Mouse (Mus musculus): Measurements from ENCODE around the gene Tmc8. TPM values are rescaled to one million over a fixed set of nuclear protein-coding genes. Genes with fewer than 3 reads are reported as not detected.
"Not testable (repeated sequence)": the region's sequence is repeated elsewhere in the genome, so short reads cannot be mapped to it uniquely, and the experiment has no call there.

The Tmc8 gene
- total RNA-seq, 1 experiment from 2014 or later, result 1.5 TPM

DNA sequence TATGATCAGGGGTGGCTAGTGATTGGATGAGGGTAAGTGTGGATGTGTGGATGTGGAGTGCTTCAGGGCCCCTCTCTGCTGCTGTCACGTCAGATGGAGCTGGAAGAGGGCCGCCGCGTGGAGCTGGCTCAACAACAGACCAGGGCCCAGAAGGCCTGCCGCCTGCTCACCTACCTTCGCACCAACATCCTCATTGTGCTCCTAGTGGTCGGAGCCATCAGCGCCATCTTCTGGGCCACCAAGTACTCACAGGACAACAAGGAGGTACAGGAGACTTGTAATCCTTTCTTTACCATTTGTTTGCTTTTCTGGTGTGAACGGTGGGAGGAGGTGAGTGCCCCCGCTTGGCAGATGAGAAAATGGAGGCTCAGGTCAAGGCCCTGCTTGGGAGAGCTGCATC, 4.4 kb downstream of the Tmc8 start:
- peak; percentile 41 to 47; a peak in 1 of 4 replicates for ATAC-seq (replicated peaks in 1 of 2; ENCODE audit: insufficient read depth in 1 of 2, low FRiP score in 2 of 2, low TSS enrichment in 1 of 2, low read depth in 1 of 2, poor library complexity in 2 of 2, severe bottlenecking in 2 of 2)

DNA sequence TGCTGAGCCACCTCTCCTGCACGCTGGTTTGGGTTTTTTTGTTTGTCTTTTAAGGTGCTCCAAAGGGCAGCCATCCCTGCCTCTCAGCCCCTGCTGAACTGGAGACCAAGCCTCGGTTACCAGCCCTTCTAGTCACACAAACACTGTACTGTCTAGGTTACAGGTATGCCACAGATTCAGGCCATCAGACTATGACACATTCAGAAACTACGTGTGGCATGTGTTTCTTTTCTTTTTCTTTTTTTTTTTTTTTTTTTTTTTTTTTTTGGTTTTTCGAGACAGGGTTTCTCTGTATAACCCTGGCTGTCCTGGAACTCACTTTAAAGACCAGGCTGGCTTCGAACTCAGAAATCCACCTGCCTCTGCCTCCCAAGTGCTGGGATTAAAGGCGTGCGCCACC, 6.6 kb downstream of the Tmc8 start:
- ATAC-seq (replicated peaks in 1 of 2; ENCODE audit: insufficient read depth in 1 of 2, low FRiP score in 2 of 2, low TSS enrichment in 1 of 2, low read depth in 1 of 2, poor library complexity in 2 of 2, severe bottlenecking in 2 of 2), result not testable (repeated sequence)

DNA sequence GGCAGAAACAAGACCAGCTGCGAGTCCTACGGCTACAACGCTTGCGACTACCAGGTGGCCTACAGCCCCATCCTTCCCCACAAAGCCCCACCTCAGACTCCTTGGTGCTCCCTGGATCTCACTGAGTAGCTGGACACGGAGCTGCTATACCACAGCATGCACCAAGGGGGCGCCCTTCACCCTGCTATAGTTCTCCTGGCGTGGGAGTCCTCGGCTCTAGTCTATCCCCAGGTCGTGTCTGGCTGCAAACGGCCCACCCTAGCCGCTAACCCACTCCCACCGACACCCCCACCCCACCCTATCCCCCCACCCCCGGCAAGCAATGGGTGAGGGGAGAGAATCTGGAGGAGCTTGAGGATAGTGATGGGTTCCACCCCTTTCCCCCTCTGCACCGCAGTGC, 8.4 kb downstream of the Tmc8 start:
- ATAC-seq (replicated peaks in 1 of 2; ENCODE audit: insufficient read depth in 1 of 2, low FRiP score in 2 of 2, low TSS enrichment in 1 of 2, low read depth in 1 of 2, poor library complexity in 2 of 2, severe bottlenecking in 2 of 2), result peak; percentile 51 to 55; a peak in 2 of 4 replicates

DNA sequence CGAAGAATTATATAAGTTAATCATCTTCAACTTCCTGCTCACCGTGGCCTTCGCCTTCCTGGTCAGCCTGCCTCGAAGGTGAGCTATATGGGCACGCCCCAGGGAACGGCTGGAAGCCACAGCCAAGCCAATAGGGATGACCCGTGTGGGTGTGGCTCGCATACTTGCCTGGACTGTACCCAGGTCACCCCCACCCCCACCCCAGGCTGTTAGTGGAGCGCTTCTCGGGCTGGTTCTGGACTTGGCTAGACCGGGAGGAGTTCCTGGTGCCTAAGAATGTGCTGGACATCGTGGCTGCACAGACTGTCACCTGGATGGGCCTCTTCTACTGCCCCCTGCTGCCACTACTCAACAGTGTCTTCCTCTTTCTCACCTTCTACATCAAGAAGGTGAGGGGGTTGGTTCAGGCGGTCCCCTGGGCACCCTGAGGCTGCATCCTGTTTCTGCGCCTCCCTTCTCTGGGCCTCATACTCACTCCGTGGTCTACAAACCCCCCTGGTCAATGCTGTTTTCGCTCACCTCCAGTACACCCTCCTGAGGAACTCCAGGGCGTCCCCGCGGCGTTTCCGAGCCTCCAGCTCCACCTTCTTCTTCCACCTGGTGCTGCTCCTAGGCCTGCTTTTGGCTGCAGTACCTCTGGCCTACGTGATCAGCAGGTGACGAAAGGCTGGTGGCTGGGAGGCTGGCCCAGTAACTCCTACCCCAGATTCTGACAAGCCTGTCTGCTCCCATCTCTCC, 9.0 kb downstream of the Tmc8 start:
- ATAC-seq (replicated peaks in 1 of 2; ENCODE audit: insufficient read depth in 1 of 2, low FRiP score in 2 of 2, low TSS enrichment in 1 of 2, low read depth in 1 of 2, poor library complexity in 2 of 2, severe bottlenecking in 2 of 2), result no peak

DNA sequence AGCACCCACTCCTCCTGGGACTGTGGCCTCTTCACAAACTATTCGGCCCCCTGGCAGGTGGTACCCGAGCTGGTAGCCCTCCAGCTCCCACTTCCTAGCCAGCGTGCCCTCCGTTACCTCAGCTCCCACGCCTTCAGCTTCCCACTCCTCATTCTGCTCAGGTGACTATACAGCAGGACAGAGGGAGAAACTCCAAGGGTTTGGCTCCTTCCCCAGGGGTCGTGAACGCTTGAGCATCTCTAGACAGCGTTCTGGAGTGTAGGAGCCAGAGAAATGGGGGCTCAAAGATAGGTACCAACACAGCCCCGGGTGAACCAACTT, 9.5 kb downstream of the Tmc8 start:
- no peak for ATAC-seq (replicated peaks in 1 of 2; ENCODE audit: insufficient read depth in 1 of 2, low FRiP score in 2 of 2, low TSS enrichment in 1 of 2, low read depth in 1 of 2, poor library complexity in 2 of 2, severe bottlenecking in 2 of 2)

DNA sequence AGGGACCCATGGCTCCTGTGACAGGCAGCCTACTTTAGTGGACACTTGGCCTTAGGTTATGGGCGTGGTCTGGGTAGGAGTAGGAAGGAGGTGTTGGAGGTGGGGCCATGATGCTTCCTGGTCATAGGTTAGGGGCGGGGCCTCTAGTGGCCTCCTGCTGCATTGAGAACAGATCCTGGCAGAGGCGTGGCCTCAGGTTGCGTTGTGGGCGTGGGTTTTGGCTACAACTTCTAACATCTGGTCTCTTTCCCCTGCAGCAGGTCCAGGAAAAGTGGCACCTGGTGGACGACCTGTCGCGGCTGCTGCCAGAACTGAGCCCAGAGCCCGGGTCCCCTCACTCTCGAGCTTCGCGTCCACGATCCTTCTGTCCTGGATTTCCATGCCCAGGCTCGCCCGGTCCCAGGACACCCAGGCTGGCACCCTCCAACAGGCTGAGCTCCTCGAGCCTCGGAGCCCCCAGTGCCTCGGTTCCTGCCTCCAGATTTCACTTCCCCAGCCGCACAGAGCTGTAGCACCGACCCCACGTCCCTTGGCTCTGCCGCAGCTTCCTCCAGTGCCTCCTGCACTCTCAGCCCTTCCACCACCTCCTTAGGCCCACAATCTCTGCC, 10.5 kb downstream of the Tmc8 start:
- ATAC-seq (replicated peaks in 1 of 2; ENCODE audit: insufficient read depth in 1 of 2, low FRiP score in 2 of 2, low TSS enrichment in 1 of 2, low read depth in 1 of 2, poor library complexity in 2 of 2, severe bottlenecking in 2 of 2), result peak; percentile 66 to 85

DNA sequence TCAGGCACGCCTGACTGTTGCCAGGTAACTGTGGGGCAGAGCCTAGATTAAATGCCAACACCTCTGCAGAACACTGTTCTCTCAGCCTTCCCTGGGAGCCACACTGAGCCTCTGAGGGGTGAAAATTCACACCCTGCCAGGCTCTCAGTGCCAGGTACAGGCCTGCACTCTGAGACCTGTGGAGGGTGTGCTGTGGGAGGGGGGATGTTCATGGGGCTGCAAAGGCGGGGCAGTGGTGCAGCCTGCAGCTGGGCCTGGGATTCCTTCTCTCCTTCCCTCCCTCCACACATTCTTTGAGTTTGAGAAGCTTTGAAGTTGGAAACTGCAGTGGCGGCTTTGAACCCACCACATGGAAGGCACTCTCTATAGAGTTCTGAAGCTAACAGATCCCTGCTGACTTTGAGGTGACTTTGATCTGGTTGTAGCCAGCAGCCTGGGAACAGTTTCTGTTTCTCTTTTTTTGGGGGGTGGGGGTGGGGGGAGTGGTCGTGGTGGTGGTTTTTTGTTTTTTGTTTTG, 12.2 kb downstream of the Tmc8 start:
- no peak for ATAC-seq (replicated peaks in 1 of 2; ENCODE audit: insufficient read depth in 1 of 2, low FRiP score in 2 of 2, low TSS enrichment in 1 of 2, low read depth in 1 of 2, poor library complexity in 2 of 2, severe bottlenecking in 2 of 2)

DNA sequence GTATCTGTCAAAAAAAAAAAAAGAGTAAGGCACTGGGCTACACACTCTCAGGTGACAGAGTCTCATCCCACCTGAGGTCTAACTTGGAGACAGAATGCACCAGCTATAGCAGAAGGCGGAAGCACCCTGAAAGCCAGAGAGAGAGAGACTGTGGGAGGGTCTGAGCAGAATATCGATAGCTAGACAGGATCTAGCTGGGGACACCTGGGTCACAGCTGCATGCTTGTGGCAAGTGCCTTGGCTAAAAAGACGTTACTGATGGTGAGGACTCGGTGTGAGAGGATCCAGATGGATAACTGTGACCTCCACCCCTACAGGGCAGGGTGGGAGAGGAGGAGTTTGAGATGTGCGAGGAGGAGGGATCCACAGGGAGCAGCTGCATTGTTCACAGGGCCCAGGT, 15.1 kb downstream of the Tmc8 start:
- no peak for ATAC-seq (replicated peaks in 1 of 2; ENCODE audit: insufficient read depth in 1 of 2, low FRiP score in 2 of 2, low TSS enrichment in 1 of 2, low read depth in 1 of 2, poor library complexity in 2 of 2, severe bottlenecking in 2 of 2)

DNA sequence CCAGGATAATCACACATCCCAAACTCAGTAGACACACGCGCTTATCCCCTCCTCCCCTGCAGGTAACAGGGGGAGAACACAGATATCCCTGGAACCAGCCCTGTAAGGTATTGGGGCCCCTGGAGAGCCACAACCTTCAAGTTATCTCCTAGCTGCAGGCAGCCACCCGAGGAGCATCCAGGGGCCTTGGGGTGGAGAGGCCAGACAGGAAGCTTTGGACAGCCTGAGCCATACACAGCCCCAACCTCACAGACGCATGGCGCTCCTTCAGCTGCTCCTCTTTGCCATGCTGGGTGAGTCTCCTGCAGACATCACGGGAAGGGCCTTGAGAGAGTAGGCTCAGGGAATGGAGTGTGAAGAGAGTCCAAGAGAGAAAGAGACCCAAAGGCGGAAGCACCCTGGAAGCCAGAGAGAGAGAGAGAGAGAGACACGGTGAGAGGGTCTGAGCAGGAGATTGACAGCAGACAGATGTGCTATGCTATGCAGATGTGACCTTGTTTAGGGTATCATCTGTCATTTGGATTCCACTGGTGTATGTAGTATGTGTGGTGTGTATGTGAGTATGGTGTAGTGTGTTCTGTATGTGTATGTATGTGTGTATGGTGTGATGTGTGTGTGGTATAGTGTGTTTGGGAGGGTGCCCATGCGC, 15.8 kb downstream of the Tmc8 start, which contains the start of gene 6030468B19Rik:
Gene 6030468B19Rik (plus strand): TSS at position 150 of the 649 bp plus-strand sequence.
- ATAC-seq (replicated peaks in 1 of 2; ENCODE audit: insufficient read depth in 1 of 2, low FRiP score in 2 of 2, low TSS enrichment in 1 of 2, low read depth in 1 of 2, poor library complexity in 2 of 2, severe bottlenecking in 2 of 2), result peak in 1 of 2 experiments; percentile 4; a peak in 1 of 4 replicates

DNA sequence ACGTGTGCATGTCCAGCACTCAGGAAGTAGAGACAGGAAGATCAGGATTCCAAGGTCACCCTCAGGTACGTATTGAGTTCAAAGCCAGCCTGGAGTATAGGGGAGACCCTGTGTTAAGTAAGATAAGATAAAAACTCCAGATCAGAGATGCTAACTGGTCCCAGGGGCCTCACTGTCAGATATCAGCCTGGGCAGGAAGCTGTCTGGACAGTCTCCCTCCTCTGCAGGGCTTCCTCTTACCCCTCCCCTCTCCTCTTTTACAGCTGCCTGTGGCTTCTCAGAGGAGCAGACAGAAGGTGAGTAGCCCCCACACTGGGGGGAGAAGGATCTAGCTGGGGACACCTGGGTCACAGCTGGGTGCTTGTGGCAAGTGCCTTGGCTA, 16.3 kb downstream of the Tmc8 start:
- peak; percentile 40 to 43; a peak in 2 of 4 replicates for ATAC-seq (replicated peaks in 1 of 2; ENCODE audit: insufficient read depth in 1 of 2, low FRiP score in 2 of 2, low TSS enrichment in 1 of 2, low read depth in 1 of 2, poor library complexity in 2 of 2, severe bottlenecking in 2 of 2)

DNA sequence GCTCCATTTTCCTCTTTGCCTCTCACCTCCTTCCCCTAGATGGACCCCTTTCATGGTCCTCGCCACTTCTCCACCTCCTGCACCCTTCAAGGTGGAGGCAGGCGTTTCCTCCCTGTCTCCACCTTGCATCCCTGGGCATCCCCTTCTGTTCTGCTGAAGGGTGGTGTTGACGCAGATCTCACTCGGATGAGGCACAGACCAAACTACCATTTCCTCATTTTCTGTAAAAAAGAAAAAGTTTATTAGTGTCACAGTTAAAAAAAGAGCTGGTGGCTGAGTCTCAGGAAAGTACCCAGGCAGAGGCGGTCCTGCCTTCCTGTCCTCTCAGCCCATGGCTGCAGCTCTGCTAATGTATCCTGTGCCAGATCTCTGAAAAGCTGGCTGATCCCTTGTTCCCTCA, 17.3 kb downstream of the Tmc8 start:
- ATAC-seq (replicated peaks in 1 of 2; ENCODE audit: insufficient read depth in 1 of 2, low FRiP score in 2 of 2, low TSS enrichment in 1 of 2, low read depth in 1 of 2, poor library complexity in 2 of 2, severe bottlenecking in 2 of 2), result peak; percentile 63 to 70

DNA sequence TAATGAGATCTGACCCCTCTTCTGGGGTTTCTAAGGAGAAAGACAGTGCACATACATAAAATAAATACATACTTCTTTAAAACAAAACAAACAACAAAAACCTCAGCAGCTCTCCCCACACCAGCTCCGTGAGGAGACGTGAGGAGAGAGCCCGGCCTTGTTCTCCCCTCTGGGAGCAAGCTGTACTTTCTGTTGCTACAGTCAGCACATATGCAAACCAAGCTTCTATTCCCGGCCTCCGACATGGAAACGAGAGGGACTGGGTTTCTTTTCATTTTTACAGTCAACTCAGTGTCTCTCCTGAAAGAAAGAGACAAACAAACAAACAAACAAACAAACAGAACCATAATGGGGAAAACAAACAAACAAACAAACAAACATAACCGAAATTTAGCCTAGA, 18.2 kb downstream of the Tmc8 start:
- no peak for ATAC-seq (replicated peaks in 1 of 2; ENCODE audit: insufficient read depth in 1 of 2, low FRiP score in 2 of 2, low TSS enrichment in 1 of 2, low read depth in 1 of 2, poor library complexity in 2 of 2, severe bottlenecking in 2 of 2)

DNA sequence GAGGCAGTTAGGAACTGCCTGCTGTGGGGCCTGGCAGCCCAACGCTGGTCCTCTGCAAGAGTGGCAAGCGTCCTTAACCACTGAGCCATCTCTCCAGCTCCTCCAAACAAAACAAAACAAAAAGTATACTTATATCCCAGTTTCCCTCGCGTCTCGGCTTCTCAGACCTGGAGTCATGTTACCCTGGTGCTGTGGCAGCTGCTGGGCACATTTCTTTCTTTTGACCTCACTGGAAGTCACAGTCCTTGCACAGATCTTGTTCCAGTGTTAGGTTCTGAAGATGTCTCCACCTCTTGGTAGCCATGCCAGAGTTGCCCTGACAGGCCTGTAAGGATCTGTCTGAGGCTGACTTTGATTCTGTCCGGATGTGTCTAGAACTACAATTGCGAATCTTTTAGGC, 19.8 kb downstream of the Tmc8 start:
- ATAC-seq (replicated peaks in 1 of 2; ENCODE audit: insufficient read depth in 1 of 2, low FRiP score in 2 of 2, low TSS enrichment in 1 of 2, low read depth in 1 of 2, poor library complexity in 2 of 2, severe bottlenecking in 2 of 2), result no peak

DNA sequence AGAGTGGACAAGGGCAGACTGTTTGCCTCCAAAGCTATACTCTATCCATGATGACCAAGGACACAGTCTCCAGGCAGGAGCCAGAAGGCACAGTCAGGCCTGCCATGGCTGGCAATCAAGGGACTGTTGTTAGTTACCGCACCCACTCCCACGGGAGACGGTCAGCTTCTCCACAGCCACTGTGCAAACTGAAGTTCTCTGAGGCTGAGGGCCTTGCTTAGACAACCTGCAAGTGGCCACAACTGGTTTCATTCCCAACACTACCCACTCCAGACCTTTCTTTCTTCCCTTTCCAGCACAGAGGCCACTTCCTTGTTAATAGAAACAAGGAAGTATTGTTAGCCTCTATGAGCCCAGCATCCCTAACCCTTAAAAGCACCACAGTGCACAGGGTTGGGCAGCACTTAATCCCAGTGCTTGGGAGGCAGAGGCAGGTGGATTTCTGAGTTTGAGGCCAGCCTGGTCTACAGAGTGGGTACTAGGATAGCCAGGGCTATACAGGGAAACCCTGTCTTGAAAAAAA, 21.4 kb downstream of the Tmc8 start:
- no peak for ATAC-seq (replicated peaks in 1 of 2; ENCODE audit: insufficient read depth in 1 of 2, low FRiP score in 2 of 2, low TSS enrichment in 1 of 2, low read depth in 1 of 2, poor library complexity in 2 of 2, severe bottlenecking in 2 of 2)

DNA sequence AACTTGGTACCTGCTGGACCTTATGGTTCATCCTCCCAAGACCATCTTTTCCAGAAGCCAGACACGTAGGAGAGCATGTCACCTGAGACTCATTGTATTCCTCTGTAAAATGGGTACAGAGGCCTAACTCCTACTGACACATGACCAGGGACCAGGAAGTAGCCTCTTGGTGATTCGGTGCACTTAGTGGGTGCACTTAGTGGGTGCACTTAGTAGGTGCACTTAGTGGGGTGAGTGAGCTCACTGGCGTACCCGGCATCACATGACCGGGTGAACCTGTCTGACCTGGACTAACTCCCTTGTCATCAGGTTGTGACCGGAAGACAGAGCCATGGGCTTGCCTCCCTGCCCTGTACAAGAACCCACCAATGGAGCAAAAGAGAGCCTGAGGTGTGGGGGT, 24.9 kb downstream of the Tmc8 start:
- ATAC-seq (replicated peaks in 1 of 2; ENCODE audit: insufficient read depth in 1 of 2, low FRiP score in 2 of 2, low TSS enrichment in 1 of 2, low read depth in 1 of 2, poor library complexity in 2 of 2, severe bottlenecking in 2 of 2), result no peak

DNA sequence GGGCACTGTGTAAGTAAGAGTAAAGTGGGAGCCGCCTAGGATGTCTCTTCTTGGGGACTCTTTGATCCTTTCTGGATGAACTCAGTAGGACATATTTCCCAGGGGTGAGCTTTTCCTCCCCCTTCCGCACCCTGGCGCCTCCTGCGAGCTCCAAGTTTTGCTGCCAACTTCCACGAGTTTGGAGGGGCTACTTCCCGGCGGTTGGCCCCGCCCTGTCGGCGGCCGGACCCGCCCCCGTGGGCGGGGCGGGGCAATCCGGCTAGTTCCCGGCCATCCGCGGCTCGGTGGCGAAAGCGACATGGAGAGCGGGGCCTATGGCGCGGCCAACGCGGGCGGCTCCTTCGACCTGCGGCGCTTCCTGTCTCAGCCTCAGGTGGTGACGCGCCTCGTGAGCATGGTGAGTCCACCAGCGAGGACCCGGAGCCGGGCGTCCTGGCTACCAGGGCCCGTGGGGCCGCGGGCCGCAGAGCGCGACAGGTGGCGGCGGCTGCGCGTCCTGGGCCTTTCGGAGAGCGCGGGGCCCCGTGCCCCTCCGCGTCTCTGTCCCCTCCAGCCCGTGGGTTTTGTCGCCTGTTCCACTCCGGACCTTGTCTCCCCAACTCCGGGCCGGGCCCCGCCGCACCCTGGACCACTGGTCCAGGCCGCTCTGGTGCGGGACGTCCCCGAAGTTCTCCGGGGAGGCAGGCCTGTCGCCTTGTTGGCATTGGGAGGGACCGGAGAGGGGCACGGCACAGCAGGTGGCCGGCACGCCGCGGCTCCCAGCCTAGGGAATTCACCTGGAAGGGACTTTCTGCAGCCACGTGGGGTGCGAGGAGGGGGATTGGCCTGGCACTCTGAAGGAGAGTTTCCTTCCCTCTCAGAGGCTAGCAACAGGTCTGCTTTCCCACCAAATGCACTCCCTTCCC, 27.8 kb downstream of the Tmc8 start, which contains the start of the genes Gm20708 and Syngr2:
Gene Gm20708 (plus strand): TSS at position 262 of the 905 bp plus-strand sequence.
Gene Syngr2 (plus strand): TSS at position 262 of the 905 bp plus-strand sequence.
- peak; percentile 14 to 38; a peak in 1 of 4 replicates for ATAC-seq (replicated peaks in 1 of 2; ENCODE audit: insufficient read depth in 1 of 2, low FRiP score in 2 of 2, low TSS enrichment in 1 of 2, low read depth in 1 of 2, poor library complexity in 2 of 2, severe bottlenecking in 2 of 2)

DNA sequence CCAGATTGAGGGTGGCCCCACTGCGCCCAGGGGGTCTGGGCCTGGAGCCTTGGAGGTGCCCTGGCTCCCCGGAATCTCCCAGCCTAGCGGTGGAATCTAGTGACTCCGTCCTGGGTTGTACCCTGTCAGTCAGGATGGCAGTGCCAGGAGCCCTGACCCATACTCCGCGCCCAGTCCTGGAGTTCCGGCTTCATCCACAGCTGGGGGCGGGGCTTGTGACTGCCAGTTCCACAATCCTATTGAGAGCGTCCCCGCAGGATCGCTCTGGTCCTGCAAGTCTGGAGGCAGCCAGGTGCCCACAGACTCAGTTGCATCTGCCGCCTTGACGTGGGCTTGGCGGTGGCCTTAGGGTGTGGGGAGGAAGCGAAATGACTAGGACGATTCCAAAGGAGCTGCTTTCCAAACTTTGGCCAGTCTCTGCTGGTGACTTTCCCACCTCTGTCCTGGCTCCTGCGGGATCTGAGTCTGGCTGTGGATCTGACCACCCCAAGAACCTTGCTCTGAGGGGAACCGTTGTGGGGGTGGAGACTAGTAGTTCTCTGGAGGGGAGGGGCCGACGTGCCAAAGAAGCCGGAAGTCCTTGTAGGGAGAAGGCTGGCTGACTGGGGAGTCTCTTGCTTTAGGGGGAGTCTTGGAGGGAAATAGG, 28.6 kb downstream of the Tmc8 start:
- peak; percentile 81 to 83 for ATAC-seq (replicated peaks in 1 of 2; ENCODE audit: insufficient read depth in 1 of 2, low FRiP score in 2 of 2, low TSS enrichment in 1 of 2, low read depth in 1 of 2, poor library complexity in 2 of 2, severe bottlenecking in 2 of 2)
